ENCODE assay signal across 17 mouse cellular contexts in genomic region chr7:98667956-98668746, GRCm38 (mm10). TPM values are rescaled to one million over a fixed set of nuclear protein-coding genes. Genes with fewer than 3 reads are reported as not detected.
DNase-seq lines count a peak whose midpoint lies in the region; ATAC-seq and TF ChIP-seq lines count a peak whose summit lies in the region.
"Had no signal": no experiment of that assay in that cellular context is flagged by ENCODE, and none has a peak within 500 bp of the region (broad histone marks: within the 10 kb centered on the region; RNA-seq: fewer than 3 reads in every experiment).

No protein-coding gene starts in this region.

- H3K9ac ChIP-seq in hindbrain, postnatal 0 days (replicated peaks; ENCODE audit: low read length), result no peak overlapping the region
- no peak overlapping the region for H3K9ac ChIP-seq in embryonic facial prominence, embryonic 12.5 days
- H3K9ac ChIP-seq: lung, embryonic 15.5 days; midbrain, embryonic 13.5 days had no signal

- peak overlapping the region; percentile 45 for H3K27ac ChIP-seq in hindbrain, embryonic 10.5 days
- H3K27ac ChIP-seq in hindbrain, postnatal 0 days, result no peak overlapping the region
- H3K27ac ChIP-seq in embryonic facial prominence, embryonic 12.5 days, result peak overlapping the region; percentile 77
- H3K27ac ChIP-seq in layer of hippocampus, adult 2 months, result no peak overlapping the region
- H3K27ac ChIP-seq: lung, embryonic 15.5 days; midbrain, embryonic 13.5 days had no signal

- whole genome bisulfite sequencing in hindbrain, embryonic 10.5 days, result 61% methylated on average over 6 of the region's 6 CpGs
- WGBS in hindbrain, postnatal 0 days, result 68% methylated on average over 6 of the region's 6 CpGs
- 25% methylated on average over 6 of the region's 6 CpGs for WGBS in embryonic facial prominence, embryonic 12.5 days

- no peaks in the 10 kb centered on the region for H3K36me3 ChIP-seq in hindbrain, embryonic 10.5 days
- H3K36me3 ChIP-seq in hindbrain, postnatal 0 days (ENCODE audit: insufficient read depth, low read length), result no peaks in the 10 kb centered on the region
- H3K36me3 ChIP-seq in embryonic facial prominence, embryonic 12.5 days, result no peaks in the 10 kb centered on the region
- H3K36me3 ChIP-seq: lung, embryonic 15.5 days; midbrain, embryonic 13.5 days had no signal

- TF ChIP-seq CTCF in hindbrain, postnatal 0 days (IDR thresholded peaks at IDR 0.05; ENCODE audit: low read depth), result no peak
- no peak for TF ChIP-seq CTCF in layer of hippocampus, adult 2 months (conservative IDR thresholded peaks at IDR 0.05)

- H3K9me3 ChIP-seq in hindbrain, embryonic 10.5 days, result no peaks in the 10 kb centered on the region
- no peaks in the 10 kb centered on the region for H3K9me3 ChIP-seq in hindbrain, postnatal 0 days (ENCODE audit: low read length)
- H3K9me3 ChIP-seq in embryonic facial prominence, embryonic 12.5 days, result no peaks in the 10 kb centered on the region
- H3K9me3 ChIP-seq: lung, embryonic 15.5 days; midbrain, embryonic 13.5 days had no signal

- no peak overlapping the region for H3K4me3 ChIP-seq in hindbrain, embryonic 10.5 days
- H3K4me3 ChIP-seq in hindbrain, postnatal 0 days (ENCODE audit: low read length), result no peak overlapping the region
- H3K4me3 ChIP-seq in embryonic facial prominence, embryonic 12.5 days, result no peak overlapping the region
- H3K4me3 ChIP-seq in layer of hippocampus, adult 2 months, result no peak overlapping the region
- H3K4me3 ChIP-seq: lung, embryonic 15.5 days; midbrain, embryonic 13.5 days had no signal

- H3K4me1 ChIP-seq in hindbrain, embryonic 10.5 days (replicated peaks), result peaks cover 29% of the 10 kb centered on the region
- H3K4me1 ChIP-seq in hindbrain, postnatal 0 days (ENCODE audit: insufficient read depth, low read length), result 0 out of 2 replicates have a peak, but pooled peaks cover 6% of the 10 kb centered on the region
- H3K4me1 ChIP-seq in embryonic facial prominence, embryonic 12.5 days, result peaks cover 35% of the 10 kb centered on the region

- no peak for ATAC-seq in hindbrain, postnatal 0 days
- 0 out of 2 replicates have a peak, but pooled peaks have one; percentile 39 for ATAC-seq in embryonic facial prominence, embryonic 12.5 days (ENCODE audit: insufficient number of reproducible peaks, insufficient read depth, low FRiP score, low TSS enrichment)
- ATAC-seq in megakaryocyte progenitor cell, adult 5-6 weeks (replicated peaks; ENCODE audit: poor library complexity), result no peak
- no peak for ATAC-seq in monocyte, adult 5-6 weeks (replicated peaks; ENCODE audit: insufficient number of reproducible peaks, low FRiP score, low TSS enrichment, poor library complexity, severe bottlenecking)
- ATAC-seq: inflammation-experienced regulatory T-cells, adult 6 months; midbrain, embryonic 13.5 days had no signal

- no peak for DNase-seq in hindbrain, embryonic 10.5 days (ENCODE audit: low spot score)
- no peak for DNase-seq in hindbrain, postnatal 0 days (ENCODE audit: low spot score)
- DNase-seq in Muller cell, postnatal 12 days (ENCODE audit: inconsistent ontology term), result peak; percentile 11
- peak; percentile 88 for DNase-seq in mesoderm, embryonic 11.5 days (ENCODE audit: low read depth, low spot score)
- no peak for DNase-seq in layer of hippocampus, adult 2 months (ENCODE audit: low spot score in 2 of 2)
- DNase-seq: adrenal gland, postnatal 25 days; cerebellum, adult 2 months; gastrocnemius, postnatal 36 days; heart, postnatal 14 days; left cerebral cortex, postnatal 4 days; thymus, postnatal 4 days had no signal

- no peaks in the 10 kb centered on the region for H3K27me3 ChIP-seq in hindbrain, embryonic 10.5 days (ENCODE audit: insufficient read depth, poor library complexity, severe bottlenecking)
- H3K27me3 ChIP-seq in hindbrain, postnatal 0 days (ENCODE audit: insufficient read depth, low read length), result no peaks in the 10 kb centered on the region
- H3K27me3 ChIP-seq in embryonic facial prominence, embryonic 12.5 days, result no peaks in the 10 kb centered on the region
- H3K27me3 ChIP-seq: lung, embryonic 15.5 days; midbrain, embryonic 13.5 days had no signal

- H3K4me2 ChIP-seq in hindbrain, postnatal 0 days (ENCODE audit: low read depth, low read length), result no peak overlapping the region
- H3K4me2 ChIP-seq in embryonic facial prominence, embryonic 12.5 days (replicated peaks), result no peak overlapping the region
- H3K4me2 ChIP-seq: lung, embryonic 15.5 days; midbrain, embryonic 13.5 days had no signal

RNA-seq across cellular contexts. Expression of gene Emsy, which starts 11.6 kb away (rescaled TPM):
- 37.8 and 38.5 TPM in 2 replicates for polyA plus RNA-seq in hindbrain, embryonic 10.5 days (2016; fragmentation: Nextera tagmentation; extraction: Ambion mirVana)
- total RNA-seq in hindbrain, postnatal 0 days (2014; rRNA removed), result 36.2 and 45.4 TPM in 2 replicates
- 18.0 and 18.3 TPM in 2 replicates for polyA plus RNA-seq in hindbrain, postnatal 0 days (2015; fragmentation: Nextera tagmentation; extraction: Ambion mirVana)
- 32.6 and 35.2 TPM in 2 replicates for polyA plus RNA-seq in embryonic facial prominence, embryonic 12.5 days (2016; fragmentation: Nextera tagmentation; extraction: Ambion mirVana)
- total RNA-seq in megakaryocyte progenitor cell, adult 5-6 weeks (2015), result 69.1 and 83.8 TPM in 2 replicates
- total RNA-seq in megakaryocyte progenitor cell, adult 5-6 weeks (2017), result 23.5 and 26.0 TPM in 2 replicates
- 10 to 100 TPM; 69.9 to 82.7 TPM for total RNA-seq in layer of hippocampus, adult 2 months (2021)
- total RNA-seq in monocyte, adult 5-6 weeks (2017), result 40.2 to 72.1 TPM (median 41.5 TPM) in 3 replicates

RNA-seq across cellular contexts. Expression of gene Thap12, which starts 34.8 kb away (rescaled TPM):
- polyA plus RNA-seq in hindbrain, embryonic 10.5 days (2016; fragmentation: Nextera tagmentation; extraction: Ambion mirVana), result 57.4 and 63.7 TPM in 2 replicates
- total RNA-seq in hindbrain, postnatal 0 days (2014; rRNA removed), result 49.6 and 49.7 TPM in 2 replicates
- 50.4 and 51.6 TPM in 2 replicates for polyA plus RNA-seq in hindbrain, postnatal 0 days (2015; fragmentation: Nextera tagmentation; extraction: Ambion mirVana)
- 77.9 and 89.2 TPM in 2 replicates for polyA plus RNA-seq in embryonic facial prominence, embryonic 12.5 days (2016; fragmentation: Nextera tagmentation; extraction: Ambion mirVana)
- 54.8 and 59.4 TPM in 2 replicates for total RNA-seq in megakaryocyte progenitor cell, adult 5-6 weeks (2015)
- total RNA-seq in megakaryocyte progenitor cell, adult 5-6 weeks (2017), result 72.6 and 86.9 TPM in 2 replicates
- total RNA-seq in layer of hippocampus, adult 2 months (2021), result 10 to 100 TPM; 73.2 to 79.5 TPM
- total RNA-seq in monocyte, adult 5-6 weeks (2017), result 32.9 to 43.6 TPM (median 40.7 TPM) in 3 replicates

Comparison
In these comparisons a context has a peak if more than half of its experiments do, and no peak if none do; other contexts are left out.
1. H3K27ac ChIP-seq: peak in hindbrain, embryonic 10.5 days (single experiment) and embryonic facial prominence, embryonic 12.5 days (single experiment); none in hindbrain, postnatal 0 days (single experiment) and layer of hippocampus, adult 2 months (single experiment).
2. DNase-seq: peak in Muller cell, postnatal 12 days (single experiment) and mesoderm, embryonic 11.5 days (single experiment); none in hindbrain, embryonic 10.5 days (single experiment), hindbrain, postnatal 0 days (single experiment) and layer of hippocampus, adult 2 months (0 of 2).